Mouse (Mus musculus) lung, adult 2 months (tissue): Measurements from ENCODE around the gene Hoxc4.

ENCODE experiments used
- CTCF ChIP-seq: fragments of 200-500 bp; IDR thresholded peaks from 2 replicates; pipeline ENCODE4 v1.5.1; 2011; ENCODE audit warnings: mild to moderate bottlenecking, low read length, control low read depth; ENCODE audit not compliant: insufficient read depth
- POLR2A ChIP-seq: fragments of 200-500 bp; IDR thresholded peaks from 2 replicates; pipeline ENCODE4 v1.6.1; 2011; ENCODE audit warnings: low read depth, mild to moderate bottlenecking, control low read depth, low read length, borderline replicate concordance; ENCODE audit errors: extremely low read depth

- TF ChIP-seq POLR2A (no peak), CTCF (no peak)
Observed at GRCm38 (mm10) chr15:102991782-102992181, 27.0 kb upstream of the Hoxc4 start.
